Mouse (Mus musculus): ENCODE measurements around the gene Gm10643. TPM values are rescaled to one million over a fixed set of nuclear protein-coding genes. Genes with fewer than 3 reads are reported as not detected.

Gm10643 gene
- total RNA-seq, 1 experiment from 2014 or later, result 2.4 TPM

Other genes with a start within 250 kb of the Gm10643 start
- gene Adgrl1, start 165.0 kb downstream of the Gm10643 start, total RNA-seq (2017), result 0.53 to 4.7 TPM (median 1.5 TPM) in 3 replicates
- gene Gm10644, start 109.9 kb downstream of the Gm10643 start, total RNA-seq (2017), result 0.10 to 0.58 TPM in 2 of 3 replicates, not detected in the other
- 3.5 to 4.9 TPM (median 3.6 TPM) in 3 replicates for gene Asf1b, start 109.6 kb downstream of the Gm10643 start, total RNA-seq (2017)
- 14.5 to 24.5 TPM (median 18.8 TPM) in 3 replicates for gene Prkaca, start 92.1 kb downstream of the Gm10643 start, total RNA-seq (2017)
- 26.3 to 44.6 TPM (median 35.4 TPM) in 3 replicates for gene Samd1, start 67.5 kb downstream of the Gm10643 start, total RNA-seq (2017)
- gene 1700067K01Rik, start 63.6 kb downstream of the Gm10643 start, total RNA-seq (2017), result not detected in 3 replicates
- not detected in 3 replicates for gene 2210011C24Rik, start 53.0 kb downstream of the Gm10643 start, total RNA-seq (2017)
- 0.19 to 0.95 TPM in 2 of 3 replicates, not detected in the other for gene Palm3, start 43.7 kb downstream of the Gm10643 start, total RNA-seq (2017)
- 7.4 to 27.0 TPM (median 8.4 TPM) in 3 replicates for gene Il27ra, start 22.5 kb downstream of the Gm10643 start, total RNA-seq (2017)
- gene Rln3, start 20.1 kb downstream of the Gm10643 start, total RNA-seq (2017), result not detected in 3 replicates
- gene Rfx1, start 1.7 kb upstream of the Gm10643 start, total RNA-seq (2017), result 8.4 to 15.4 TPM (median 10.1 TPM) in 3 replicates
- gene Dcaf15, start 39.6 kb upstream of the Gm10643 start, total RNA-seq (2017), result 19.0 to 27.3 TPM (median 24.0 TPM) in 3 replicates
- 0.11 to 0.87 TPM (median 0.57 TPM) in 3 replicates for gene Podnl1, start 60.9 kb upstream of the Gm10643 start, total RNA-seq (2017)
- gene Cc2d1a, start 82.8 kb upstream of the Gm10643 start, total RNA-seq (2017), result 8.7 to 18.5 TPM (median 16.1 TPM) in 3 replicates
- 1.8 to 2.1 TPM in 2 of 3 replicates, not detected in the other for gene 4930432K21Rik, start 82.9 kb upstream of the Gm10643 start, total RNA-seq (2017)
- not detected in 3 replicates for gene Nanos3, start 120.1 kb upstream of the Gm10643 start, total RNA-seq (2017)
- gene Zswim4, start 171.9 kb upstream of the Gm10643 start, total RNA-seq (2017), result 11.8 to 12.1 TPM (median 11.9 TPM) in 3 replicates
- gene D8Ertd738e, start 184.6 kb upstream of the Gm10643 start, total RNA-seq (2017), result 106 to 180 TPM (median 151 TPM) in 3 replicates
- gene Mri1, start 192.2 kb upstream of the Gm10643 start, total RNA-seq (2017), result 7.0 to 21.9 TPM (median 15.6 TPM) in 3 replicates
- 6.4 to 27.2 TPM (median 23.9 TPM) in 3 replicates for gene Ccdc130, start 205.2 kb upstream of the Gm10643 start, total RNA-seq (2017)